Mouse (Mus musculus) WW6 (cell line): ENCODE results near the gene Mis18bp1.
"Not testable (repeated sequence)": the region's sequence is repeated elsewhere in the genome, so short reads cannot be mapped to it uniquely, and the experiment has no call there.

ENCODE experiments used
- DNase-seq: peaks from one replicate; pipeline ENCODE4 v3.0.0-alpha.2; 2013; ENCODE audit warnings: low read depth, low spot score

Gene Mis18bp1

DNA sequence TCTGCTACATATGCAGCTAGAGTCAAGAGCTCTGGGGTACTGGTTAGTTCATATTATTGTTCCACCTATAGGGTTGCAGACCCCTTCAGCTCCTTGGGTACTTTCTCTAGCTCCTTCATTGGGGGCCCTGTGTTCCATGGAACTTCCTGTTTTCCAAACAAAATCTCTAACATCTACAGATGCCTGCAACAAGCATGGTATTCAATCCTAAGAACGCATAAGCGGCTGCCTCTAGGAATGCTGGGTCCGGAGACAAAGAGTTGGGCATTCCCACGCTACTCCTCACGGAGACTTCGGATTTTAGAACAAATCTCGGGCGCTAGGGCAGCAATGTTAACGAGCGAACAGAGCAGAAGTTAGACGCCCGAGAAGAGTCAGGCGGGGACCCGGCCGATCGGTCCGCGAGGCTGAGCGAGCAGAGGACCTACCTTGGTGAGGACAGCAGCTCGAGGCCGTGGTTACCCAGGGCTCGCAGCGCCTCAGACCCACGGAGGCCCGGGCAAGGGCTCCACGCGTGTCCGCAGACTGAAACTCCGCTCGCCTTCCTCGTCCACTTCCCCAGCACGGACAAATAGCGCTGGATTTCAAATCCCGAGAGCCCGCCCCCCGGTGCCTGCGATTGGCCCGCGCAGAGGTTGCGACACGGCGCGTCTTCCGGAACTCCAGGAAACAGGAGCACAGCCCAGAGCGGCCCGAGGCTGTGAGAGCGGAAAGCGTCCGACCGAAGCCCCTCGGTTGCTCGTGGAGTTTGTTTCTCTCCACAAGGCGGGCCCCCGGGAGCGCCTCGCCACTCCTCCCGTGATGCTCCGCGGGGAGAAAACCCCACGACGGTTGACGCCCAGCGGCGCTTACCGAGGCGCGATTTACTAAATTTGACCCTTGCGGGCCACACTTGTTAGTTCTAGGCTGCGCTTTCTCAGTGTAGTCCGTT is at the start of gene Mis18bp1:
Mis18bp1 (minus strand) TSS at position 584 of the 931 bp plus-strand sequence.
- peak; percentile 90 for DNase-seq

DNA sequence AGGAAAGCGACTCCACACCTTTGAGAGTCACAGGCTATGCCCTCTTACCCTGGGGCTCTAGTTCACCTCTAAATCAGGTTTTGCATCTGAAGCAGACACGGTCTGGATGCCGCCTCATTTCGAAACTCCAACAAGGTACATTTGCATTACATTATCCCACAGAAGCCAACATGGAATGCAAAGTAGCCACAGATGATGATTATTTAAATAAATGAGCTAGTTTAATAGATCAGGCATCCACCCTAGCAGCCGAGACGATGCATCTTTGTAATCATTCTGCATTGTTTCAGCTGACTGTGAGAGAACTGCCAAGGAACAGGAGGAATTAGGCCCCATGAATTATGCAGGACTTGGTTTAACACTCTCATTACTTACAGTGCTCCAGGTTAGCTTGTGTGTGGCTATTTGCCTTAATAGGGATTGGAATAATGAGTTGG is 44.0 kb upstream of the Mis18bp1 start:
- no peak for DNase-seq

DNA sequence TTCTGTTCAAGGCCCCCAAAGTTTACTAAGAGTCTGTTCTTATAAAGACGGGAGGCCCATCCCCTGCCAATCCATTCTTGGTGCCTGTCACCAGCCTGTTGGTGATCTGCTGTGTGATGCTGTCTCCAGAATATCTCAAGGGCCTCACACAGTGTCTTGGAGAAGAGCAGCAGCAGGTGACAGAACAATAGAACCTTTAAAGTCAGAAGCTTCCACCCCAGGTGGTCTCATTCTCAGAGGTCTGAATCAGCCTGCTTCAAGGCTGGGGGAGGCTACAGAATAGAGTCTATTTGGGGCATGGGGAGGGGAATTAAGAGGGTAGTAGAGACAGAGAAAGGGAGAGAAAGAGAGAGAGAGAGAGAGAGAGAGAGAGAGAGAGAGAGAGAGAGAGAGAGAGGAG is 34.0 kb upstream of the Mis18bp1 start:
- DNase-seq, result no peak

DNA sequence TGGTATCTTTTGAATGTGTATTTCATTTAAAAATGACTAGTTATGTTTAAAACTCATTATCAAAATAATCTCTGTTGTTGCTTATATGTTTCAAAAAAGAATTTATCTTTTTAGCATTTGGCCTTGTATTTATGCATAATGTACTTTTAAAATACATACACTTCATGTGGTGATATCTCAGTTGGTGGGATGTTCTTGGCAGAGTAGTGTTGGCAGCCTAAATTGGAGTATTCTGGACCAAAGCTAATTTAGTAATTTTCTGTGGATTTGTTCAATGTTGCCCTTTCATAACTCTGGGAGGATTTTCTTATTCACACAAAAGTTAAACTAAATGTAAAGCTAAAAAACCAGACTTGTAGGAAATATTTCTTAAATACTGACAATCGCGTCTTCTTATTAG is 29.4 kb upstream of the Mis18bp1 start:
- DNase-seq, result no peak

DNA sequence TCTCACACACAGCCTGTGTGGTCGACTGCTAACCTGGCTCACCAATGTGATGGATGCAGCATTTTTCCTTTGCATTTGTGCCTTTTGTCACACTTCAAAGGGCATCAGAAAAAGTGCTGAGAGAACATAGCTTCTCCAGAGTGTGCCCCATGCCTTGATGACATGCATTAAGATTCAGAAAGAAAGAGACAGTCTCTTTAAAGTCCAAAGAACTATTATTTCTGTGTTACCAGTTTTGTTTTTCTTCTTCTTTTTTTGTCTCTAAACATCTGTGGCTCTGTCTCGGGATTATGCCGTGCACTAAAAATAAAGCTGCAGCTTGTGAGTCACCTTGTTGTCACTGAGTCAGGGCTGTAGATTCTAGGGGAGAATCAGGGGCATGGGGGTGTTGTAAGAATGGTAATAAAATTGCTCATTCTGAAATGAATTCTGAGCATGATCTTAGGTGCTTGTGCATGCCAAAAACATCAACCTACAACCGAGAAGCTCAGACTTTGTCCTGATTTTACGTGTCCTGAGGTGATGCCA is 21.7 kb upstream of the Mis18bp1 start:
- DNase-seq, result no peak

DNA sequence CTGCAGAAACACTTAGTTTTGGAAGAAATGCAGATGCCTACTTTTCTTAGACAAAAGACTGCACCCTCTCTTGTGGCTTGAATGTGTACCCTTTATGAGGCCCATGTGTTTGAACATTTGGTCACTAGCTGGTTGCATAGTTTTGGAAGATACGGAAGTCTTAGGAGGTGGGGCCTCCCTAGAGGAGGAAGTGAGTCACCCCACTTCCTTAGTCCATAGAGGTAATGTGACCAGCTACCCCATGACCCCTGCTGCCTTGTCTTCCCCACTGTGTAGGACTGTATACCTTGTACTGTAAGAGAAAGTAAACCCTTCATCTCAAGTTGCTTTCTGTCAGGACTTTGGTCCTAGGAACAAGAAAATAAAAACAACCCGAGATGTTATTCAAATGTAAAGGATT is 16.8 kb upstream of the Mis18bp1 start:
- DNase-seq, result no peak

DNA sequence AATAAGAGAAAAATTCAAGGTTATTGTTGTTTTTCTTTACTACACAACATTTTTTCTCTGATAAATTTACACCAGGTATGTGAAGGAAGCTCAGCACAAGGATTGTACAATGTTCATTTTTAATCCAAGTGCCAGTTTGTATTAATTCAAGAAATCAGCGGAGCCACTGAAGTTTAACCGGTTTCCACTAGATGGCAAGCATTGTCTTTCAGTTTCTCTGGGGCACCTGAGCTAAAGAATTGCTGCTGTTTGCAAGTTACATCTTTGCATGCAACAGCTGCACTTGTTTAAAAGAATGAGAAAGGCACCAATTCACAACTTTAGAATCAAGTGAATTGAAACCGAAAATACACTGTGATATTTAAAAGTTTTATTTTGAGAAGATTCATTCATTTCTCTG is 15.0 kb upstream of the Mis18bp1 start:
- DNase-seq, result no peak

DNA sequence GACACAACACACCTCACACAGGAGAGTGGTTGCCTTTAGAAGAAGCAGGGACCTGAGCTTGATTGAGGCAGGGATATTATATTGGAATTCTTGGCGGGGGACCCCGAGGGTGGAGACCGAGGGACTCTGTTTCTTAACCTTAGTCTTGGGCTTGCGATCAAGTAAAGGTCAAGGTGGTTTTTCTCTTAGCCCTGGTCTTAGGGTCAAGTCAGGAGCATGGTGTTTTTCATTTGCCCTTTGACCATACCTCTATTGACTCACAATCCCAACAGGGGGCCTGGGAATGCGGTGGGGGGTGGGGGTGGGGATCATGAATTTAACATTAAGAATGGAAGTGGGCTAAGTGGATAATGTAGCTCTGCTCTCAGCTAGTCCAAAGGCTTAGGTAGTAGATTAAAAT is 1.3 kb upstream of the Mis18bp1 start:
- DNase-seq, result no peak

DNA sequence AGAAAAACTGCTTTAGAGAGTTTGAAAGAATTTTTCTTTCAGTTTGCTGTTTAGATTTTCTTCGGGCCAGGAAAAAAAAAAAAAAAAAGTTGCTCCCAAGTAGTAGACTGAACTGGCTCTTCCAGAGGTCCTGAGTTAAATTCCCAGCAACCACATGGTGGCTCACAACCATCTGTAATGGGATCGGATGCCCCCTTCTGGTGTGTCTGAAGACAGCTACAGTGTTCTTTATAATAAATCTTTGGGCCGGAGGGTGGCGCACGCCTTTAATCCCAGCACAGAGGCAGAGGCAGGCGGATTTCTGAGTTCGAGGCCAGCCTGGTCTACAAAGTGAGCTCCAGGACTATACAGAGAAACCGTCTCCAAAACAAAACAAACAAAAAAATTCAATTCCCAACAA is 555 bp upstream of the Mis18bp1 start:
- DNase-seq, result not testable (repeated sequence)

DNA sequence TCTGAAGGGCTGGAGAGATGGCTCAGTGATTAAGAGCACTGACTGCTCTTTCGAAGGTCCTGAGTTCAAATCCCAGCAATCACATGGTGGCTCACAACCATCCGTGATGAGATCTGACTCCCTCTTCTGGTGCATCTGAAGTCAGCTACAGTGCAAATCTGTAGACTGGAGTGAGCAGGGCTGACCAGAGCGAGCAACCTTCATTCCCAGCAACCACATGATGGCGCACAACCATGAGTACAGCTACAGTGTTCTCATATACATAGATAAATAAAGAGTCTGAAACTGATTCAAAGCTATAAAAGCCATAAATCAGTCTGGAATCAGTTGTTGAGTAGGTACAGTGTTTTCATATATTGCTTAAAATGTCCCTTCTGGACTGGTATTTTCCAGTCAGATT is 36.3 kb downstream of the Mis18bp1 start:
- not testable (repeated sequence) for DNase-seq

DNA sequence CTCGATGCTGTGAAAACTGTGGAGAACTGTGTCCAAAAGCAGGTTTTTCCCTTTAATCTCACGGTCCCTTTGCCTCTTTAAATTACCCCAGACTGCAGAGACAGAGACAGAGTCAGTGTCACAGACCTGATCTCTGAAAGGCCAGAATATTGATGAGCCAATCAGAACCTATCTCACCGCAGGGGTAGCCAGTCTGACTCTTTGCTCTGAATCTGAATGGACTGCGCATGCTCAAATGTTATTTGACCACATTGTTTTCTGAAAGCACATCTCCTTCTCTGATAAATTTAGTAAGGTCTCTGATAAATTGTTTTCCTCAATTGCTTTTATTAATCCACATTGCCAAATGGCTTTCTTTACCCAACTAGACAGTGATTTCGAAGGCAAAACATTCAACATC is 53.0 kb downstream of the Mis18bp1 start:
- DNase-seq, result no peak

DNA sequence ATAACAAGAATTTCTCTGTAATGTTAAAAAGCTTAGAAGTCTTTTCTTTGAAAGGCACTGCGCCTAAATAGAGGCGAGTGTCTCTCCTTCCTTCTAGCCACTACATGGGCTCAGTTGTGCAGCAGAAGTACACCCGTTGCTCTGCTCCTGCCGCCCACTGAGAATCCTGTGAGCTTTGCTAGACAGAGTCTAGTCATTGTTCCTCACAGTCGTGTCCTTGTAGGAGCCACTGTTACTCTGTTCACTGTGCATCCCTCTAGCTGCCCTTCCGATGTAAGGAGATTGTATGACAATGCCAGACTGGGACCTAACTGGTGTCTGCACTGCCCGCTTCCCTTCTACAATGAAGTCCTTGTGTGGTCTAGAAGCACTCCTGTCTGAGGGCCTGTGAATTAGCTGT is 53.4 kb downstream of the Mis18bp1 start:
- DNase-seq, result no peak

DNA sequence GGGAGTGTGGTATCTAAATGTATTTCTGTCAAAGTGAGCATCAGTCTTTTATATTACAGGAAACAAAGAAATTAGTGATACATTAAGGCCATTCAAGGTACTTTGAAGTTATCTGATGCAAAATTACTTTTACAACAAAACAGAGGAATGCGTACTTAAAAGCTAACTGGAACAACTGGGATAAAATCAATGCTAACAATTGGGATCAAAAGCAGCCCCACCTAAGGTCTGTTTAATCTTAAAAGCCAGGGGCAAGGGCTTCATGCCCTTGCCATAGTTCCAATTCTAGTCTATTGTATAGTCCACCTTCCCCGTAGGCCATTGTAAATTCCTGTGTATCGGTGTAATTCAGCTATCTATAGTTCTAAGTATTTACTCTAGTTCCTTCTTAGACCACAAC is 57.4 kb downstream of the Mis18bp1 start:
- peak; percentile 49 for DNase-seq

DNA sequence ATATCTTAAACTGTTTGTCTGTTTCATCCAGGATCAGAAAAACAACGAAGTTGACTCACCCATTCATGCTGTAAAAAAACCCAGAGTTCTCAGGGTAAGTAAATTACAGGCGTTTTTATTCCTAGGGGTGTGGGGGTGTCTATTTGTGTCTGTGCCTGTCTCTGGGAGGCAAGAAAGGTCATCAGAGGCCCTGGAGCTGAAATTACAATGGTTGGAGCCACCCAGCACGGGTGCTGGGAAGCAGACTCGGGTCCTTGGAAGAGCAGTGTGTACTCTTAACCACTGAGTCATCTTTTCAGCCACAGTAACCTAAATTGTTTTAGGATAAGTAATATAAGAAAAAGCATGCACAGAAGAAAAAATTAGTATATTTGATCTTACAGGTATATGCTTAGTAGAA is 58.5 kb downstream of the Mis18bp1 start:
- no peak for DNase-seq

DNA sequence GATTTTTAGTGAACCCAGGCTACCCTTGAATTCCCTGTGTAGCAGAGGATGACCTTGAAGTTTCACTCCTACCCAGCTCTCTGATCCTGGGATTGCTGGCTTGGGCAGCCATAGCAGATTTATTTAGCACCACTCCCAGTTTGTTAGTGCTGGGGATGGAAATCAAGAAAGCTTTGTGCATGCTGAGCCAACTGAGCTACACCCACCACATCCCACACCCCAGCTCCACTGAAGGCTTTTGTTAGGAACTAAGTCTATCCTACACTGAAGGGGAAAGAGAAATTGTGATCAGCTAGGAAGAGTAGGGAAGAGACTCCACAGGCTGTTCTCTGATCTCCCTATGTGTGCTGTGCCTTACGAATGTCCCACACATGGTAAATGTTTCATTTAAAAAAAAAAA is 59.6 kb downstream of the Mis18bp1 start:
- DNase-seq, result no peak

DNA sequence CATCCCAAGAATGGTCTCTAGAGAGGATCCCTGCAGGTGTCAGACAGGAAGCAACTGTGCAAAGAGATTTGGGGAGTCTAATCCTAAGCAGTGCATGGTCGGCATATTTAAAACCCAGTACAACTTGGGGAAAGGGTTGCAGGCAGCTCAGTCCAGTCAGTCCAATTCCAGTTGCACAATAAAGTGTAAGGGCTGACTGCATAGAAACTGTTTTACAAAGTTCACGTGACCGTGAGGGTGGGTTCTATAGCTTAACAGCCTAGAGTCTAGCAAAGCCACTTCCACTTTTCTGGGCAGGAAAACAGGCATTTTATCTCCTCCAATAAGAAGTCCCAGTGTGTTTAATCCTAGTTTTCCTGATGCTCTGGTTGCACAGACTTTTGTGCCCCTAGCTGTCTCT is 60.9 kb downstream of the Mis18bp1 start:
- no peak for DNase-seq

DNA sequence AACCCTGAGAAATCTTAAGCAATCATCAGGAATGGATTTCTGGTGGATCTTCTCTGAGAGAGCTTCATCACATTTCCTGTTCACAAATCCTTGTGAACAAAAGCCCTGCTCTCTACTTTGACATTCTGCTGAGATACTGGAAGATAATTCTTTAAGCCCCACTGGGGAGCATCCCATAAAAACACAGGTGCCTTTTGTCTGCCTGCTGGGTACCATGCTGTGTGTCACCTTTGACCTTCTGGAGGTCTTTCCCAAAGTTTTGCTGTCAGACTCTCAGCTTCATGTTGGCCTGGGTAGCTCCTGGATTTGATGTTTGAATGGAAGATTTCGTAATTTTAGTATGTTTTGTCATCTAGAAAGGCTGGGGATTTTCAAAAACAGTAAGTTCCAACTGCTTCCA is 63.7 kb downstream of the Mis18bp1 start:
- no peak for DNase-seq
